Mouse (Mus musculus) kidney, embryonic 14.5 days (tissue): ENCODE measurements around the gene Safb. TPM values are rescaled to one million over a fixed set of nuclear protein-coding genes. Genes with fewer than 3 reads are reported as not detected.
"Not testable (repeated sequence)": the region's sequence is repeated elsewhere in the genome, so short reads cannot be mapped to it uniquely, and the experiment has no call there.

Experiments used
- ATAC-seq: fragments of 200-750 bp; cut with Nextera tagmentation; 2 replicates; pipeline ENCODE4 v1.8.0; 2017; ENCODE audit warnings: moderate number of reproducible peaks, mild to moderate bottlenecking, moderate TSS enrichment, moderate library complexity; ENCODE audit not compliant: low FRiP score, low TSS enrichment
- H3K27ac ChIP-seq: fragments of 300-500 bp; sonication (generic); 2 replicates; pipeline ENCODE4 v1.5.1; 2014; ENCODE audit warnings: low read depth, mild to moderate bottlenecking, low read length, moderate library complexity, mixed read lengths
- H3K27me3 ChIP-seq: fragments of 300-500 bp; sonication (generic); 2 replicates; pipeline ENCODE4 v1.6.1; 2014; ENCODE audit warnings: mild to moderate bottlenecking, low read length; ENCODE audit not compliant: control insufficient read depth, insufficient read depth
- H3K36me3 ChIP-seq: fragments of 300-500 bp; sonication (generic); 2 replicates; pipeline ENCODE4 v1.6.1; 2014; ENCODE audit warnings: low read length, mixed read lengths; ENCODE audit not compliant: control insufficient read depth, insufficient read depth
- H3K4me1 ChIP-seq: fragments of 300-500 bp; sonication (generic); 2 replicates; pipeline ENCODE4 v1.6.1; 2014; ENCODE audit warnings: low read length, mixed read lengths; ENCODE audit not compliant: control insufficient read depth, insufficient read depth
- H3K4me2 ChIP-seq: fragments of 300-500 bp; sonication (generic); replicated peaks from 2 replicates; pipeline ENCODE4 v1.6.1; 2014; ENCODE audit warnings: low read depth, mild to moderate bottlenecking, low read length
- H3K4me3 ChIP-seq: fragments of 300-500 bp; sonication (generic); 2 replicates; pipeline ENCODE4 v1.5.1; 2014; ENCODE audit warnings: mild to moderate bottlenecking, low read length
- H3K9ac ChIP-seq: fragments of 300-500 bp; sonication (generic); 2 replicates; pipeline ENCODE4 v1.6.1; 2014; ENCODE audit warnings: low read depth, mild to moderate bottlenecking, low read length, moderate library complexity
- H3K9me3 ChIP-seq: fragments of 300-500 bp; sonication (generic); 2 replicates; pipeline ENCODE4 v1.6.1; 2016; ENCODE audit warnings: low read length; ENCODE audit not compliant: control insufficient read depth
- WGBS: fragments of 180-500 bp; shearing (Covaris S2); extraction: QIAGEN DNeasy Blood & Tissue Kit; methylation state at CpG from one replicate; pipeline ENCODE4 v1.1.7; 2014; 5-methylcytosine and 5-hydroxymethylcytosine counted together
- polyA plus RNA-seq: library from polyadenylated mRNA; unstranded; fragments of >200 nt; fragmentation: Nextera tagmentation; extraction: Ambion mirVana; gene quantifications from 2 replicates; pipeline ENCODE4 v1.2.1, GENCODE M21; 2014

Gene Safb
- polyA plus RNA-seq, 1 experiment from 2014 or later, result 102 TPM

DNA sequence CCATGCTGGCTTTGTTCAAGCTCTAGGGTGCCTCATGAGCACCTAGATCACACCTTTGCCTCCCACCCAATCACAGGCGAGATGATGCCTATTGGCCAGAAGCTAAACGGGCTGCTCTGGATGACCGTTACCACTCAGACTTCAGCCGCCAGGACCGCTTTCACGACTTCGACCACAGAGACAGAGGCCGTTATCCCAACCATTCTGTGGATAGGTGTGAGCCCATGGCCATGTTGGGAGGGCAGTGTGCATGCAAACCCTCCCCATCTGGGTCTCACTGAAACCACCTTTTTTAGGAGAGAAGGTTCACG, 19.4 kb downstream of the Safb start:
- no peaks in the 10 kb centered on the region for H3K9me3 ChIP-seq
- H3K4me3 ChIP-seq, result no peak overlapping the region
- no peak overlapping the region for H3K27ac ChIP-seq
- H3K4me2 ChIP-seq, result no peak overlapping the region
- peaks cover 7% of the 10 kb centered on the region for H3K4me1 ChIP-seq
- WGBS, result 84% methylated on average over 9 of the region's 9 CpGs
- peaks cover 87% of the 10 kb centered on the region for H3K36me3 ChIP-seq
- no peaks in the 10 kb centered on the region for H3K27me3 ChIP-seq
- H3K9ac ChIP-seq, result no peak overlapping the region
- no peak for ATAC-seq

DNA sequence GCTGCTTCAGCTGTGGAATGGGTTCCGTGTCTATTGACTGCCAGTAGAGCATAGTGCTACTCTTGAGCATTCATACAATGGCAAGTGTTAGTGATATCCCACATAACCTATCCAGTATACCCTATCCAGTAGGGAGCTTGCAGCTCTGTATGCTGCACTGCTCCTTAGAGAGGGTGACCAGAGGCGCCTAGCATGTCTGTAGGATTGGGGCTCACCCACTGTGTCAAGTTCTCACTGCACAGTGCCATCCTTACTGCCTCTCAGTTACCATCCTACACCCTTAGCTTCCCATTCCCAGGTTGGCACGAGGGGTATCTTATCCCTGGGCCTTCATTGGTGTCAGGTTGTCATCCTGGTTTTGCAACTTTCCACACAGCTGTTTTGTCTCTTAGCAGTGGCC, 19.8 kb downstream of the Safb start:
- H3K27ac ChIP-seq, result no peak overlapping the region
- no peaks in the 10 kb centered on the region for H3K9me3 ChIP-seq
- H3K4me3 ChIP-seq, result no peak overlapping the region
- WGBS, result 92% methylated on average over 3 of the region's 3 CpGs
- H3K9ac ChIP-seq, result no peak overlapping the region
- peaks cover 7% of the 10 kb centered on the region for H3K4me1 ChIP-seq
- H3K36me3 ChIP-seq, result peaks cover 84% of the 10 kb centered on the region
- ATAC-seq, result no peak
- H3K27me3 ChIP-seq, result no peaks in the 10 kb centered on the region
- no peak overlapping the region for H3K4me2 ChIP-seq

DNA sequence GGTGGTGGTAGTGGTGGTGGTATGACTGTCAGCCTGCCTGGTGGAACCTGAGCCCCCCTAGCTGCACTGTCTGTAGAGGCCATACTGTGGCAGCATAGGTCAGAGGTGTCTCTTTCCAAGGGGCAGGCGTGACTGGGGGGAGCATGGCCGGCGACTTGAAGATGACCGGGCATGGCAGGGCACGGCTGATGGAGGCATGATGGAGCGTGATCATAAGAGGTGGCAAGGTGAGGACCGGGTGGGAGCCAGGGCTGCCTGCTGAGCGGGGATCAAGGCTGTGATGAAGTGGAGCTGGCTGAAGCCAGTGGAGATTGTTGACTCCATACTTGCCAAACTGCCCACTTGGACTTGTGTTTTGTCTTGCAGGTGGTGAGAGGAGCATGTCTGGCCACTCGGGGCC, 20.8 kb downstream of the Safb start:
- ATAC-seq, result no peak
- 88% methylated on average over 9 of the region's 9 CpGs for WGBS

DNA sequence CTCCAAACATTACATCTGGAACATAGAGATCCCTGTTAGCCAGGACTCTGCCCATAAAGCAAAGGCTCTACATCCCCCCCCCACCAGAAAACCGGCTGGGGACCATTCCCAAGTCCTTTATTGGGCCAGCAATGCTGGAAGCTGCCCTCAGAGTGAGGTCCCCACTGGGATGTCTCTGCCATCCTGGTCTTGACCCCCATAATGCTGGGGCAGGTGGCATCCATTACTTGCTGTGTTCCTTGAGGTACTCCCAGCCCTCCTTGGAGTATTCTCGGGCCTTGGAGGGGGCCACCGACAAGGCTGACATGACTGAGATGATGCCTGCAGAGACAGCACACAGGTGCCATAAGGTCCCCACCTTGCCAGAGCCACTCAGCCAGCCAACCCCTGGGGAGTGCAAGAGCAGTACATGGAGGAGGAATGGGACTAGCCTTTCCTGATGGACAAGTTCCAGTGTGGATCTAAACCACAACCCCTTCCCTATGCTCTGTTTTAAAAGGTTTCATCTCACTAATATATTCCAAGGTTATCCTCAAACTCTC, 23.0 kb downstream of the Safb start:
- ATAC-seq, result no peak
- Histone ChIP-seq H3K9me3 (no peaks in the 10 kb centered on the region), H3K4me3 (no peak overlapping the region), H3K9ac (no peak overlapping the region), H3K4me2 (no peak overlapping the region), H3K4me1 (peaks cover 7% of the 10 kb centered on the region), H3K27me3 (no peaks in the 10 kb centered on the region), H3K36me3 (peaks cover 52% of the 10 kb centered on the region), H3K27ac (no peak overlapping the region)
- WGBS, result 63% methylated on average over 3 of the region's 3 CpGs

More for the DNA sequence above, 20.8 kb downstream of the Safb start:
- Histone ChIP-seq H3K27ac (no peak overlapping the region), H3K27me3 (no peaks in the 10 kb centered on the region), H3K4me3 (no peak overlapping the region), H3K4me1 (peaks cover 7% of the 10 kb centered on the region), H3K9me3 (no peaks in the 10 kb centered on the region), H3K36me3 (peaks cover 74% of the 10 kb centered on the region), H3K4me2 (no peak overlapping the region), H3K9ac (no peak overlapping the region)

DNA sequence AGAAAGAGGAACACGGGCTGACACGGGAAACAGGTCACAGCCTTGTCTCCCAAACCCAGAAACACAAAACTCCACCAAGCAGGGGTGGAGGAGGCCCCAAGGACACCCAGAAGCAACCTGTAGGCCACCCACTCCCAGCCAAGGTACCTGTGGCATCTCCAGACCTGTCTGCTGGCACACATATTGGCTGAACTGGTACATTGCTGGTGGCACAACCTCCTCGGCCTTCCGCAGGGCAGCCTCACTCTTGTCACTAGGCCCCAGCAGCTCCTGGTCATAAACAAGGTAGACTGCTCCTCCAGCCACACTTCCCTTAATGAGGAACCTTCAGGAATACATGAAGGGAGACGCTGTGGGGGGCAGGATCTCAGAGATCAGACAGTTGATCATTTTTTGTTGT, 24.1 kb downstream of the Safb start:
- Histone ChIP-seq H3K27ac (no peak overlapping the region), H3K4me3 (peak overlapping the region; percentile 42), H3K36me3 (peaks cover 41% of the 10 kb centered on the region), H3K9me3 (no peaks in the 10 kb centered on the region), H3K27me3 (no peaks in the 10 kb centered on the region), H3K9ac (peak overlapping the region; percentile 55; the same call in 1 of the 2 replicates), H3K4me1 (peaks cover 7% of the 10 kb centered on the region), H3K4me2 (peak overlapping the region; percentile 61)
- ATAC-seq, result no peak
- WGBS, result 33% methylated on average over 5 of the region's 5 CpGs

DNA sequence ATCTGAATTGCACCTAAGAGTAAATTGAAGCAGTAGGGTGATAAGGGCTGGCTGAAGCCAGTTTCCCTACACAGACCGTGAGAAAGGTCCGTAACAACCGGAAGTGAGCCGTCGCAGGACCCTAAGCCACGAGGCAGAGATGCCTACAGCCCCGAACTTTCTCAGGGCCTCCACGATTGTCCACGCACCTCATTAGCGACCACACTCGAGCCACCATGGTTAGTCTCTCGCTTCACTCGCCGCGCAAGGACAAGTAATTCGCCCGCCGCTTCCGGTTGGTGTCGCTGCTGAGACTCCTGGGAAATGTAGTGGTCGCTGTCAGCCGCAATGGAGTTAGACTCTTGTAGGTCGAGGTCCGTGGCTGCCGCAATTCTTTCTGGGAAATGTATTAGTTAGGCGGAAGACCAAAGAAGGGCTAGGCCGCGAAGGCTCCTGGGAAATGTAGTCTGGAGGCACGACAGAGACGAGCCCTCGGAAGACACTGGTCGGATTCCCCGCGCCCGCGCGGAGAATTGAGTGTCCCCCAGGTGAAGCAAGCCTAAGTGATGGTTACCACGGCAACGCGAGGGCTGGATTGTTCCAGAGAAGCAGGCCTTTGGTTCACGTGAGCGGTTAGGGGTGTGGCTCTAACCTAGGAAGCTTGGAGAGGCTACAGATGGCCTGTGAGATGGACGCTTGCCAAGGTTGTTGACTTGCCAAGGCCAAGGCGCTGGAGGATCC, 25.0 kb downstream of the Safb start, which contains the start of gene 2410015M20Rik:
Gene 2410015M20Rik, minus strand, starts transcription at position 320 of the 720 bp plus-strand sequence.
- Histone ChIP-seq H3K27me3 (no peaks in the 10 kb centered on the region), H3K27ac (peak within 1 kb of the TSS; percentile 53; the same call in 1 of the 2 replicates), H3K4me2 (peak within 1 kb of the TSS; percentile 61), H3K36me3 (peaks cover 37% of the 10 kb centered on the region), H3K4me3 (peak within 1 kb of the TSS; percentile 42), H3K9ac (peak within 1 kb of the TSS; percentile 60), H3K4me1 (peaks cover 11% of the 10 kb centered on the region), H3K9me3 (no peaks in the 10 kb centered on the region)
- peak; percentile 85 for ATAC-seq
- under 1% methylated on average over 44 of the region's 44 CpGs for WGBS

DNA sequence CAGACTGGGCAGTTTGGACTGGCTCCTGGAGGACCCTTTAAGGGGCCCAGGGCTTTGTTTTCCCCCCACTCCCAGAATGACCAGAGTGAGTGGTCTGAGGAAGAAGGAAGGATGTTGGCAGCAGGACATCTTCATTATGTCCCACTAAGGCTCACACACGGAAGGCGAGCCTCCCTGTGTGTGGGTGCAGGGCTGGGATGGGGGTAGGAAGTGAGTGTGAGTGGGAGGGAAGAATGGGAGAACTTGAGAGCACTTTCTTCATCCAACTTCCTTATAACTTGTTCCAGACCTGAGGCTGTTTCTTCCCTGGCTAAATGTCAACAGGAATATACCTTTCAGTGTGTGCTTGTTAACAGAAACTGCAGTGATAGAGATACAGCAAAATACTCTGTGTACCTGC, 26.7 kb downstream of the Safb start:
- H3K4me1 ChIP-seq, result peaks cover 19% of the 10 kb centered on the region
- H3K27ac ChIP-seq, result no peak overlapping the region
- H3K36me3 ChIP-seq, result peaks cover 37% of the 10 kb centered on the region
- H3K9ac ChIP-seq, result no peak overlapping the region
- no peaks in the 10 kb centered on the region for H3K27me3 ChIP-seq
- ATAC-seq, result no peak
- H3K4me3 ChIP-seq, result no peak overlapping the region
- no peak overlapping the region for H3K4me2 ChIP-seq
- 69% methylated on average over 2 of the region's 2 CpGs for WGBS
- no peaks in the 10 kb centered on the region for H3K9me3 ChIP-seq

DNA sequence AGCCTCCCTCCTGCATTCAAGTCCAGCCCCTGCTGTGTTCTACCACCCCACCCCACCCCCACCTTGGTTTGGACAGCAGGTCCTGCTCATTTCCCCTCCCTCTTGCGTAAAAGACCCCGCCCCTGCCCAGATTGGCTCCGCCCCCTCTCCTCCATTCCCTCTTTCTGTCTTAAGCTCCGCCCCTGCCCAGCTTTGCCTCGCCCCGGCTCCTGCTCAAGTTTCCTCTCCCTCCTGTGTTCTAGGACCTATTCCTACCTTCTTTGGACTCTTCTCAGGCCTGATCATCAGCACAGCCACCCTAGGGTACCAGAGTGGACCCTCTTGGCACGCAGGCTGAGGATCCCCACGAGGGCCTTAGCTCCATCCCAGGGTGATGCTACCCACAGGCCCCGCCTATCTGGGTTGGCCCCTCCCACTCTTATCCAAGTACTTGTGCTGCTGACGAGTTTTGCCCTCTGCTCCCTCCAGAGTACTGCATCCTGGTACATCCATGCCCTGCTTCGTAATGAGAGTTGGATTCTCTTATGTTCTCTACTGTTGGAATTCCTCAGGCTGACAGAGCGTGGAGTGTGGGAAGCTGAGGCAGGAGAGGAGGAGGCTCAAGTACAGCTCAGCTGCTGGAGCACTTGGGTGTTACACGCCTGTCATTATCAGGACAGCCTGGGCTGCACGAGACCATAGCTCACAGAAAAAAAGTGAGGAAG, 27.4 kb downstream of the Safb start:
- H3K27ac ChIP-seq, result no peak overlapping the region
- H3K4me1 ChIP-seq, result peaks cover 19% of the 10 kb centered on the region
- no peak; the same call in 1 of the 2 replicates for ATAC-seq
- H3K4me2 ChIP-seq, result no peak overlapping the region
- H3K36me3 ChIP-seq, result peaks cover 37% of the 10 kb centered on the region
- H3K4me3 ChIP-seq, result no peak overlapping the region
- no peaks in the 10 kb centered on the region for H3K27me3 ChIP-seq
- 17% methylated on average over 14 of the region's 14 CpGs for WGBS
- H3K9me3 ChIP-seq, result no peaks in the 10 kb centered on the region
- no peak overlapping the region for H3K9ac ChIP-seq

DNA sequence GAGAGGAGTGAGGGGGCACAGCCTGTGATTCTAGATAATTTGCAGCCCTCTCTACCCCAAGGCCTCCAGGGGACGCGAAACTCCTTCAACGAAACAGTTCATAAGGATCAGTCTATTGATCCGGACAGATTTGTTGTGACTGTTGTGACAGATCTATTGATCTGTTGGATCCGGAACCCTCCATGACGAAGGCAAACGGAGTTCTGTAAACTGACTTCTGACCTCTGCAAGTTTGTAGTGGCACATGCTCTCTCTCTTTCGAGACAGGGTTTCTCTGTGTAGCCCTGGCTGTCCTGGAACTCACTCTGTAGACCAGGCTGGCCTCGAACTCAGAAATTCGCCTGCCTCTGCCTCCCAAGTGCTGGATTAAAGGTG, 27.9 kb downstream of the Safb start:
- Histone ChIP-seq H3K36me3 (peaks cover 37% of the 10 kb centered on the region), H3K4me1 (peaks cover 19% of the 10 kb centered on the region)
- not testable (repeated sequence) for H3K4me3 ChIP-seq, H3K4me2 ChIP-seq, H3K27me3 ChIP-seq, H3K9ac ChIP-seq, H3K27ac ChIP-seq, ATAC-seq, H3K9me3 ChIP-seq
- WGBS, result 87% methylated on average over 10 of the region's 10 CpGs
